Comparison of ENCODE assay signal across 9 mouse cellular contexts in the genomic region with DNA sequence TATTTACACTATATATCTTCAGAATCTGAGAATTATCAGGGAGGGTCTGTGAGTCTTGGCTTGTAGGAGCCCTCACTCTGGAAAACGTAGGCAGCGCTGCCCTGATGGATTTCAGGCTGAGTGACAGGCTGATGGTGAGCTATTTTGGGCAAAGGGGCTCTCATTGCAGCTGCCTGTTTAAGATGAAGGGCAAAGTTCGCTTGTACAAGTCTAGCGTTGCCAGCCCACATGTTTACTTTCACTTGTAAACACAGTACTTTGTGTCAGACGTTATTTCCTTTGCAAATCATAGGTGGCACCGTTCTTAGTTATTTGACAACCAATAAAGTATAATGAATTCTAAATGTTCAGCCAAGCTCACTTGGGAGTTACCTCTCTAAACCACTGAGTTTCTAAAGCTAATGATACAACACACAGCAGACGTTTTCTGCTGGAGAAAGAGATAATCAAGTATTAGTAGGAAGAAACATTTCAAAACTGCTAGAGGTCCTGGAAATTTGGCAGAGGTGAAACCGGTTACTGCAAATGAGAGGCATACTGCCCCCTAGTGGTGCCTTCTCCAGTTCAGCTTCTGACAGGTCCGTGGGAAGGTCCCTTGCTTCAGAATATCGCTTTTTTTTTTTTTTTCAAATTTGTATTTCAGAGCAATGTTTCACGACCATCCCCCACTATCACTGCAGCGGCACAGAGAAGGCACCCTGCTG. TPM values are rescaled to one million over a fixed set of nuclear protein-coding genes. Genes with fewer than 3 reads are reported as not detected.
DNase-seq lines count a peak whose midpoint lies in the region; ATAC-seq and TF ChIP-seq lines count a peak whose summit lies in the region.
"Had no signal": no experiment of that assay in that cellular context is flagged by ENCODE, and none has a peak within 500 bp of the region (broad histone marks: within the 10 kb centered on the region; RNA-seq: fewer than 3 reads in every experiment).

No protein-coding gene starts in this region.

- no peaks in the 10 kb centered on the region for H3K36me3 ChIP-seq in E14TG2a.4 (ENCODE audit: insufficient read depth, low read length)
- H3K36me3 ChIP-seq in heart, embryonic 13.5 days, result no peaks in the 10 kb centered on the region
- H3K36me3 ChIP-seq in liver, embryonic 14.5 days (replicated peaks; ENCODE audit: control insufficient read depth, insufficient read depth, low read depth), result no peaks in the 10 kb centered on the region
- no peaks in the 10 kb centered on the region for H3K36me3 ChIP-seq in thymus, adult 2 months (ENCODE audit: control insufficient read depth, insufficient read depth, low read length)
- H3K36me3 ChIP-seq: neural tube, embryonic 13.5 days had no signal

- H3K4me2 ChIP-seq in heart, embryonic 13.5 days, result peak overlapping the region; percentile 58
- H3K4me2 ChIP-seq in liver, embryonic 14.5 days (ENCODE audit: low read depth), result peak overlapping the region; percentile 47
- H3K4me2 ChIP-seq: neural tube, embryonic 13.5 days had no signal

- DNase-seq in fibroblast of lung, adult 2 months (ENCODE audit: low read depth), result peak; percentile 68
- DNase-seq in kidney, postnatal 14 days, result peak; percentile 94
- peak; percentile 36 to 56 (median 54) for DNase-seq in liver, embryonic 14.5 days (ENCODE audit: low read depth in 3 of 3, low spot score in 3 of 3)
- DNase-seq in thymus, adult 2 months, result peak; percentile 87

- no peaks in the 10 kb centered on the region for H3K4me1 ChIP-seq in E14TG2a.4 (replicated peaks; ENCODE audit: low read depth, low read length)
- H3K4me1 ChIP-seq in brown adipose tissue, adult 24 weeks (ENCODE audit: control insufficient read depth, insufficient read depth, insufficient read length, low read length), result no peaks in the 10 kb centered on the region; the same call in 1 of the 2 replicates
- H3K4me1 ChIP-seq in heart, embryonic 13.5 days, result peaks cover 68% of the 10 kb centered on the region
- H3K4me1 ChIP-seq in liver, embryonic 14.5 days (replicated peaks; ENCODE audit: control insufficient read depth in 2 of 2, insufficient read depth in 2 of 2, low read length in 1 of 2), result 0 out of 4 replicates have a peak, but pooled peaks cover 0 to 2% of the 10 kb centered on the region in 2 experiments
- no peaks in the 10 kb centered on the region; the same call in 1 of the 2 replicates for H3K4me1 ChIP-seq in thymus, adult 2 months (replicated peaks; ENCODE audit: control insufficient read depth, insufficient read depth, low read length)

- no peak overlapping the region for H3K4me3 ChIP-seq in E14TG2a.4 (replicated peaks; ENCODE audit: low read length)
- H3K4me3 ChIP-seq in brown adipose tissue, adult 24 weeks (ENCODE audit: insufficient read depth, low read depth, low read length), result peak overlapping the region; percentile 38
- H3K4me3 ChIP-seq in heart, embryonic 13.5 days, result peak overlapping the region; percentile 23
- H3K4me3 ChIP-seq in liver, embryonic 14.5 days (ENCODE audit: insufficient read depth in 1 of 2, low read depth in 2 of 2, low read length in 2 of 2), result no peak overlapping the region
- 0 out of 2 replicates have a peak overlapping the region, but pooled peaks have one; percentile 9 for H3K4me3 ChIP-seq in thymus, adult 2 months (ENCODE audit: control insufficient read depth, insufficient read depth, low read length)
- H3K4me3 ChIP-seq: neural tube, embryonic 13.5 days had no signal

- TF ChIP-seq EP300 in liver, embryonic 14.5 days (IDR thresholded peaks at IDR 0.05; ENCODE audit: low read depth), result no peak

- peak; percentile 64 for TF ChIP-seq CTCF in E14TG2a.4 (conservative IDR thresholded peaks at IDR 0.05; ENCODE audit: low read length)
- TF ChIP-seq CTCF in liver, embryonic 14.5 days (IDR thresholded peaks at IDR 0.05; ENCODE audit: low read depth), result peak; percentile 78
- TF ChIP-seq CTCF in thymus, adult 2 months (IDR thresholded peaks at IDR 0.05; ENCODE audit: borderline replicate concordance, control insufficient read depth, extremely low read depth, insufficient read depth, low read length, poor library complexity), result no peak

- peak overlapping the region; percentile 52; the same call in 1 of the 2 replicates for H3K9ac ChIP-seq in heart, embryonic 13.5 days
- H3K9ac ChIP-seq in liver, embryonic 14.5 days (replicated peaks), result no peak overlapping the region
- H3K9ac ChIP-seq: neural tube, embryonic 13.5 days had no signal

- H3K9me3 ChIP-seq in E14TG2a.4 (ENCODE audit: low read length), result no peaks in the 10 kb centered on the region
- H3K9me3 ChIP-seq in heart, embryonic 13.5 days, result no peaks in the 10 kb centered on the region
- H3K9me3 ChIP-seq in liver, embryonic 14.5 days (ENCODE audit: control insufficient read depth, low read length), result no peaks in the 10 kb centered on the region
- H3K9me3 ChIP-seq: neural tube, embryonic 13.5 days had no signal

- H3K27me3 ChIP-seq in E14TG2a.4 (ENCODE audit: insufficient read depth, low read length), result no peaks in the 10 kb centered on the region
- H3K27me3 ChIP-seq in heart, embryonic 13.5 days (replicated peaks), result no peaks in the 10 kb centered on the region
- no peaks in the 10 kb centered on the region for H3K27me3 ChIP-seq in liver, embryonic 14.5 days (ENCODE audit: control insufficient read depth, insufficient read depth, low read length)
- no peaks in the 10 kb centered on the region for H3K27me3 ChIP-seq in thymus, adult 2 months (ENCODE audit: control insufficient read depth, insufficient read depth, low read length)
- H3K27me3 ChIP-seq: neural tube, embryonic 13.5 days had no signal

- no peak for TF ChIP-seq POLR2A in thymus, adult 2 months (IDR thresholded peaks at IDR 0.05; ENCODE audit: control insufficient read depth, extremely low read depth, insufficient read depth, low read length, poor library complexity)

- peak overlapping the region; percentile 71 for H3K27ac ChIP-seq in brown adipose tissue, adult 24 weeks (replicated peaks; ENCODE audit: low read depth, low read length)
- peak overlapping the region; percentile 90 for H3K27ac ChIP-seq in heart, embryonic 13.5 days (replicated peaks)
- no peak overlapping the region for H3K27ac ChIP-seq in liver, embryonic 14.5 days
- H3K27ac ChIP-seq in thymus, adult 2 months (ENCODE audit: control insufficient read depth, insufficient read depth, low read length), result no peak overlapping the region
- H3K27ac ChIP-seq: neural tube, embryonic 13.5 days had no signal

- no peak for ATAC-seq in heart, embryonic 13.5 days (ENCODE audit: extremely low read depth, insufficient number of reproducible peaks, low FRiP score, low TSS enrichment)
- peak; percentile 28; the same call in 1 of the 2 replicates for ATAC-seq in liver, embryonic 14.5 days (ENCODE audit: insufficient read depth)
- ATAC-seq in neutrophil, adult 5-6 weeks (ENCODE audit: extremely low read depth, insufficient number of reproducible peaks, low FRiP score, poor library complexity, severe bottlenecking), result peak; percentile 76

- WGBS in heart, embryonic 13.5 days, result 6% methylated on average over 12 of the region's 12 CpGs
- 6% methylated on average over 12 of the region's 12 CpGs for WGBS in liver, embryonic 14.5 days (ENCODE audit: insufficient replicate concordance)
- 12% methylated on average over 12 of the region's 12 CpGs for WGBS in thymus, adult 2 months

RNA-seq across cellular contexts. Expression of a gene that starts 47.7 kb away (rescaled TPM):
- polyA plus RNA-seq in brown adipose tissue, adult 24 weeks (2012; ENCODE audit: insufficient read depth, insufficient read length, missing spikeins), result 26.9 and 32.0 TPM in 2 replicates
- polyA plus RNA-seq in heart, embryonic 13.5 days (2015; fragmentation: Nextera tagmentation; extraction: Ambion mirVana), result 169 and 191 TPM in 2 replicates
- polyA plus RNA-seq in liver, embryonic 14.5 days (2012; rRNA removed), result 5.6 and 7.9 TPM in 2 replicates
- polyA plus RNA-seq in liver, embryonic 14.5 days (2014; fragmentation: Nextera tagmentation; extraction: Ambion mirVana), result 8.4 and 9.6 TPM in 2 replicates
- 57.5 and 69.4 TPM in 2 replicates for total RNA-seq in neutrophil, adult 5-6 weeks (2017)
- 48.7 and 56.5 TPM in 2 replicates for polyA plus RNA-seq in thymus, adult 2 months (2012; rRNA removed)

RNA-seq across cellular contexts. Expression of a gene that starts 50.6 kb away (rescaled TPM):
- 3.0 and 4.7 TPM in 2 replicates for polyA plus RNA-seq in brown adipose tissue, adult 24 weeks (2012; ENCODE audit: insufficient read depth, insufficient read length, missing spikeins)
- polyA plus RNA-seq in heart, embryonic 13.5 days (2015; fragmentation: Nextera tagmentation; extraction: Ambion mirVana), result 0.09 TPM in 2 replicates
- 0.10 and 0.26 TPM in 2 replicates for polyA plus RNA-seq in liver, embryonic 14.5 days (2012; rRNA removed)
- polyA plus RNA-seq in liver, embryonic 14.5 days (2014; fragmentation: Nextera tagmentation; extraction: Ambion mirVana), result 0.04 TPM in 1 of 2 replicates, not detected in the other
- total RNA-seq in neutrophil, adult 5-6 weeks (2017), result 23.5 and 24.2 TPM in 2 replicates
- polyA plus RNA-seq in thymus, adult 2 months (2012; rRNA removed), result 3.7 and 4.2 TPM in 2 replicates

Comparison
In these comparisons a context has a peak if more than half of its experiments do, and no peak if none do; other contexts are left out.
1. H3K4me3 ChIP-seq: peak in brown adipose tissue, adult 24 weeks (single experiment), heart, embryonic 13.5 days (single experiment) and thymus, adult 2 months (single experiment); none in E14TG2a.4 (single experiment) and liver, embryonic 14.5 days (0 of 2).
2. H3K27ac ChIP-seq: peak in brown adipose tissue, adult 24 weeks (single experiment) and heart, embryonic 13.5 days (single experiment); none in liver, embryonic 14.5 days (single experiment) and thymus, adult 2 months (single experiment).
3. Peak in every context shown above with its lines, with median percentiles within 50 percentile points of each other: DNase-seq.